Mouse (Mus musculus) NIH3T3 (cell line): ENCODE data around the gene Rnls.

Experiments
- DNase-seq: peaks from one replicate; pipeline ENCODE4 v3.0.0-alpha.2; 2012; ENCODE audit warnings: low read depth

Gene Rnls

DNA sequence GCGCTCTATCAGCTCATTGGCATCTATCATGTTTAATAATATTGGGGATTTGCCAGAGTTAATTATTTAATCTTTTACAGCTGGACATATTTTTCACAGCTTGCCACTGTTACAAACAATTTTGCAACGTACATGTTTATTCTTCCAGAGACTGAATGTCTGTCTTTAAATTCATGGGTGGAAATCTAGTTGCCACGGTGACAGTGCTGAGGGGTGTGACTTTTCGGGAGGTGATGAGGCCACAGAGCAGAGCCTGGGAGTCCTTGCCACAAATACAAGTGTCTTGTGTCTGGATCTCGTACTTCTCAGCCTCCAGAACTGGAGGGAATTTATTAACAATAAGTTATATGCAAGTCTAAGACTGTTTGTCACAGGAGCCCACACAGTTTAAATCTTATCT lies 212.5 kb downstream of the Rnls start:
- peak; percentile 62 for DNase-seq

DNA sequence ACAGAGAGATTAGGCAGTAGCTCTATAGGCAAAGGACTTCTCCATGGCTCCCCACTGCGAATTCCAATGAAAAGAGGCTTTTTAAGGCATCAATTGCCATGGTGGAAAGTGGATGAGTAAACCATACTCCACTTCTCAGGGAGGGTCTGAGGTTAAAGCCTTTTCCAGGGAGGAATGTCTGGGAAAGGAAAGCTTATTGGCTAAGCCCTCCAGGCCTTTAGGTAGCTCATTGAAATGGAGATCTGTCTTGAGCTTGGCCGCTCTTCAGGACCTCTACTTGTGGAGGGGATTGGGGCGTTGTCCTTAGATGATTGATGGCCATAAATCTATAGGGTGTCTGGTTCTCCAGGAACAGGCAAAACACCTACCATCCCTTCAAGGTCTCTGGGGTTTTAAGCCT lies 213.2 kb downstream of the Rnls start:
- no peak for DNase-seq

DNA sequence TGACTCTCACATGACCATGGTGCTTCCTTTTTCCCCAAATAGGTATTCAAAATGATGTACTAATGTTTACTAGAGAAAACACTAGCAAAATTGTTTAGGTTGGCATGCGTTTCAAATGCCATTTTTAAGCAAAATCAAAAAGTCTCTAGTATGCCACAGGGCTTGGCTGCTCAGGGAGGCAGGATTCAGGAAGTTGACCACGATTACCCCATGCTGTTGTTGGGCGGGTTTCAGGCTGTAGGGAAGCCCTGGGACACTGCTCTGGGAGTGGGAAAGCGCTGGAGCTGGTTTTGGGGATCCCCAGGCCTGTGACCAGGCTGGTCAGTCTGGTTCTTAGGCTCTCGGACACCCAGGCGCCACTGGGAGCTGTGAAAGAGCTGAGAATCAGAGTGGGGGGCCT lies 213.7 kb downstream of the Rnls start:
- no peak for DNase-seq

DNA sequence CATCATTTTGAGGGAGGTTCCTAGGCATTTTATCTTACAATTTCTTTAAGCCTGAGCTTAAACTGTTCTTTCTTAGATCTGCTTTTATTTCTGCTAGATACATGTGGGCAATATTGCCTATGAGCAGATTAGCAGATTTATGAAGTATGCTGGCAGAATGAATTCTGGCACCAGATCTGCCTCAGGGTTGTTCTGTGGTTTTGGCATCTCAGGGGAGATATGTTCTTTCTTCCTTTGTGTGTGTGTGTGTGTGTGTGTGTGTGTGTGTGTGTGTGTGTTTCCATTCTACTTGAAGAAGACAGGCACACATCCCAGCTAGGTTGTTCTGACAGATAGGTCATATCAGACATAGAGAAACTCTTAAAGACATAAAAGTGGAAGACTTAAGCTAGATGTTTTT lies 218.1 kb downstream of the Rnls start:
- peak; percentile 74 for DNase-seq

GRCm38 (mm10) chr19:33169881-33170280 lies 222.2 kb downstream of the Rnls start:
- DNase-seq = no peak

DNA sequence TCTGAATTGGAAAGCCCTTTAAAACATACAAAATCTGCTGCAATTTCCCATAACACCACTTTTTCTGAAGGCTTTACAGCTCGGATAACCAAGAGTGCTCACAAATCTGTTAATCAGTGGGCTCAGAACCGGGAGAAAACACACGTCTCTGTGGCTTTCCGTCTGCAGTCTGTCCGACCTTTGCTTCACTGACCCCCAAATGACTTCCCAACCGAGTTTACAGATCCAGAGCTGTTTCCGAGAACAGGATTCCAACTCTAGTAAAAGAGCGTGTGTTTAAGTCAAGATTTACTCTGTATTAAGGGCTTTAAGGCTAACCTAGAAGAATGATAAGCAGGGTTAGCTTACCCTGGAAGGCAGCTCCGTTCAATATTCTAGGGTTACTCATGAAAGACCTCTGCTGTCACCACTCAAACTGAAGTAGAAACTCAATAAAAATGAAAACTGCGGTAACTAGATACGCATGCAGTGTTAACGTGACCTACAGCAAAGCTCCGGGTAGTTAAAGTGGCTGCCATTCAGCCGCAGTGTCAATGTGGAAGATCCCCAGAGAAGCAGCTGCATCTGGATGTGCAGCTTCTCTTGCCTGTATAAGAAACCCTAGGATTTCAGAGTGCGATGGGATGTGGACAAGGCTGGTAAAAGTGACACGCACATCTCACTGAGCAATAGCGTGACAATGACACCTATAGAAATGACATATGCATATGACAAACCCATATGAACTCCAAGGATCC lies 224.4 kb downstream of the Rnls start:
- no peak for DNase-seq

GRCm38 (mm10) chr19:33164801-33165200 lies 227.3 kb downstream of the Rnls start:
- DNase-seq = peak; percentile 53

DNA sequence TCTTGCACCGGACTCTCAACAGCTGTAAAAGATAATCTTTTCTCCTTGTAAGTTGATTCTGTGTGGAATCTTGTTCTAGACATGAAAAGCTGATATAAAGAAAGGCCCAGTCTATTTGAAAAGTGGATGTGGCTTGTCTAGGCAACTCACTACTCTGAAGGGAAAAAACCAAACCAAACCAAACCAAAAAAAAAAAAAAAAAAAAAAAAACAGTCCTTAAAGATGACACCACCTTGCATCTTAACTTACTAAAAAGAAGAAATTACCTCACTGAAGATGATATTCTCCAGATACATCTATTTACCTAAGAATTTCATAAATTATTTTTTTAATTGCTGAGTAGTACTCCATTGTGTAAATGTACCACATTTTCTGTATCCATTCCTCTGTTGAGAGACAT lies 230.2 kb downstream of the Rnls start:
- no peak for DNase-seq

- DNase-seq = no peak
Observed at GRCm38 (mm10) chr19:33159897-33160296, 232.2 kb downstream of the Rnls start.

DNA sequence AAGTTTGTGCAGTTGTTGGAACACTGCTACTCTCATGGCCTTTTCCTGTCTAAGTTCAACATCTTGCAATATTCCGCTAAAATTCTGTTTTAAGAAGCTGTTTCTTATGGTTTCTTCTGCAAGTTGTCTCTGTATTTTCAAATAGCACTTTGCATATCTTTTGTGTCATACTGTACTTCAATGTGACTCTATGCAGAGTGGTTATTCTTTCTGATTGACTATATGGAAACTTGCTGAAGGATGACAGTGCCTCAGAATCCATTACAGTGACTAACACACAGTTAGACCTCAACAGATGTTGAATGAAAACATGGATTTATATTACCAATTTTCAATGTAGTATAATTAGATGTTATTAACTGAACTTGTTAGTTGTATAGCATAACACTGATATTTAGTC lies 232.9 kb downstream of the Rnls start:
- DNase-seq = no peak

- DNase-seq = no peak
Observed at GRCm38 (mm10) chr19:33158234-33158633, 233.9 kb downstream of the Rnls start.

- DNase-seq = peak; percentile 80
Observed at GRCm38 (mm10) chr19:33148411-33148810, 243.7 kb downstream of the Rnls start.

DNA sequence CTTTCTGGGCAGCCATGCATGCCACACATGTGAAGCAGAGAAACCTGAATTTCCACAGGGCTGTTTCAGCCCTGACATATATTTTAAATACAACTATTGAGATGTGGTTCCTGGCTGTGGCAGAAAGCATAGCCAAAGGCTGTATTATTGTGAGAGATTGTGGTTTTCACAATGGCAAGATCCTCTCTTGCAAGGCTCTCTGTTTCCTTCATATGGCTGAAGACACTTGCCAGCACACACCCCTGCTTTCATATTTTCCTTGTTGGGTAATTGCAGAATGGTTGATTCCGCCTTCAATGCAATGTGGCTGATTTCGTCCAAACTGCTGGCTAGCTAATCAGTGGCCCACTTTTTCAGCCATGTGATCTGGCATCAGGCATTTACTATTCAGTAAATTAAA lies 248.9 kb downstream of the Rnls start:
- DNase-seq = peak; percentile 27

GRCm38 (mm10) chr19:33137316-33137715 lies 254.8 kb downstream of the Rnls start:
- DNase-seq = no peak

DNA sequence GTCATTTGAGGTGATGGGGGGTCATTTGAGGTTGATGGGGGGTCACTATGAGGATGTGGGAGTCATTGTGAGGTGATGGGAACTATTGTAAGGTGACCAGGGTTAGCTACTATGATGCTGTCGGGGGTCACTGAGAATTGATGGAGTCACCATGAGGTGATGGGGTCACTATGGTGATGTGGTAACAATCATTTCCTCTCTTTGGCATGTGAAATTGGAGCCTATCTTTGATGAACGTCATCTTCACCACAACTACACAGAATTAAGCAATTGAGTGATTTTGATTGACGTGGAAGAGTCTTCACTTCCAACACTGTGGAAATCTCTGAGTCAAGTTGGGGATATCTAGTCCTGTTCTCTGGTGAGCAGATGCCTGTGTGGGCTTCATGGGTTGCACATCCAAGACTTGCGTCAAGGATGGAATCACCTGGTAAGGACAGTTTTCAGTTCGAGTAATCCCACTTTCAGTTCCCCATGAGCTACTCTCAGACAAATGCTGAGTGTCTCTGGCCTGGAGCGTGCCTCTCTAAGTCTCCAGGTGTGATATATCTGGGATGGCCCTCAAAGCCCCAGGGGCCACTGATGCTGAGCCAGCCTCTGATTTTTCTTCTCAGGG lies 269.4 kb downstream of the Rnls start:
- no peak for DNase-seq

DNA sequence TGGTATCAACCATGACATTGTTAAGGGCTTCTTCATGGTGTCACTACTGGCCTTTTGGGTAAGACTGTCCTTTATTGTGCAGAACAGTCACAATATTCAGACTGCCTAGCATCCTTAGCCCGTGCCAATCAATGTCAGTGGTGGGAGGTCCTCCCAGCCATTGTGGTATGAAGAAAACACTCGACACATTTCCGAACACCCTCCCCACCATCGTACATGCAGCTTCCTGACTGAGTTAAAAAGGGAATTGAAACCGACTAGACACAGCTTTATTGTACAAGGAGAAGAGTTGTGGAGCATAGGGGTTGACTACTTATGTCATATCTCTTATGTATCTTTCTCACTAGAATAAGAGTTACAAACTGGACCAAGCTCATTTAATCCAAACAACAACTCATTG lies 272.1 kb downstream of the Rnls start:
- DNase-seq = no peak

DNA sequence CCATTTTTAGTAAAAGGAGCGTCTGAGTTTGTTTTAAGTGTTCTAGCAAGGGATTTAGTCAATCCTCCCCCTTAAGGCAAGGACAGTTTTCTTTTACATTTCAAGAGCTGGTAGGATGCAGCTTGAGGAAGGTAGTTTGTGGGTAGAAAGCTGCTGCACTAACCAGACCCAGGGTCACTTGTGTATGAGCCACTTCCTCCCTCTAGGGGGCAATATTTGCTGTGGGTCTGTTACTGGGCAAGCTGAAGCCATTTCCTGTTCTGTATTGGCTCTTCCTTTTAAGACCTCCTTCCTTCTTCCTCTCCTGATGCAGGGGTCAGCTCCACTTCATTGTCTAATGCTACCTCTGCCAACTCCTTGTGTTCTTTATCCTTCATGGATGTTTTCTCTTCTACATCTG lies 273.2 kb downstream of the Rnls start:
- no peak for DNase-seq

DNA sequence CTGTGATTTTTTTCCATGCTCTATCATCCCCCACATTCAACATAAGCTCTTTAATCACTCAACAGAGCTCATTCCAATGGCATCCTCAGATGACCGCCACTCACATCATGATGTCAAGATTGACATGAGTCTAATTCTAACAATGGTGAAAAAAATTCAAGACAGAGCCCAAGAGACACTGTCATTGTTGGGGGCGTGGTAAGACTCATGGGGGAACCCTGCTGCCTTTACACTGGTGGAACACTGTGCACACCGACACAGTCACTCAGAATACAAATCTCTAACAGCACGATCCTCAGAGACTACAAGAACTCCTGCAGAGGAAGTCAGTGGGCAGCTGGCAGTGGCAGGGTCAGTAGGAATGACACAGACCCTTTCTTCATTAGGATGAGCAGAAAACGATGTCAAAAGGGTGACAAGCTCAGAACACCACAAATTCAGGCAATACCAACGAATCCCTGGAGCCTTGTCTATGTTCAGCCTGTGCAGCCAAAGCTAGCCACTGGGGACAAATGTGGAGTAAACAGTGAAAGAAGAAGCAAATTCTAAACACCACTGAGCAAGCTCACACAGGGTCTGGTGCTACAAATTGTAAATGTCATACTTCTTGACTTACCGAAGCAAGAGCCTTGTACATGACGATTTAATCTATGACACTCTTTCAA lies 277.3 kb downstream of the Rnls start:
- no peak for DNase-seq

DNA sequence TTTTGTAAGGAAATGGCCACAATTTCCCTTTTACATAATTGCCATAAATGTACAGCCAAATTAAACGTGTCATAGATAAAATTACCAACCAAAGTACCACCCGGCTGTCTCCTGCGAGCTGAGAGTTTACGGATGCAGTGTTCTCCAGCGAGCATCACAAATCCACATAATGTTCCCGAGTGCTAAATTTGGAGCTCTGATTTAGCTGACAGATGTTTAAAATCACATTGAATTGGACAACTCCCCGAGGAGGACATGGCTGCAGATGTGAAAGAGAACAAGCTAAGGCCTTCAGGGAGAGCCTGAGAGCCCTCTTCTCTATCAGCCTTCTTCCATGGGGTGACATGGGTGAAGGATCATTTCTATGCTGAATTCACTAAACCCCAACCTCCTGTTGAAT lies 278.3 kb downstream of the Rnls start:
- no peak for DNase-seq

DNA sequence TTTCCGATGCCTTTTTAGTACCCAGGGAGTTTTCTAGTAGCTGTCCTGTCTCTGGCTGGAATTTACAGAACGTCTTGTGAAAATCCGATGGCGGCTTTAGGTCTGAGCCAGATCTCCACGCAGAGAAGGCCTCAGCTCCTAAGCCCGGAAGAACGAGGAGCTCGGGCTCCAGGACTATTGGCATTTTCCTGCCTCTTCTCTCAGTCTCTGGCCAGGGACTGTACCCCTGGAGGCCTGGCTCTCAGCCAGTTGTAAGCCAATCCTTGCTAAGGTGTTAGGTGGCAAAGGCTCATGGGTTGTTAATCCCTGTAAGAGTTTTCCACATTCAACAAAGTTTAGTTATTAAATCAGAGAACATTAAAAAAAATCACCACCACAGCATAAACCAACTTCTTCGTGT lies 281.7 kb downstream of the Rnls start:
- peak; percentile 42 for DNase-seq

DNA sequence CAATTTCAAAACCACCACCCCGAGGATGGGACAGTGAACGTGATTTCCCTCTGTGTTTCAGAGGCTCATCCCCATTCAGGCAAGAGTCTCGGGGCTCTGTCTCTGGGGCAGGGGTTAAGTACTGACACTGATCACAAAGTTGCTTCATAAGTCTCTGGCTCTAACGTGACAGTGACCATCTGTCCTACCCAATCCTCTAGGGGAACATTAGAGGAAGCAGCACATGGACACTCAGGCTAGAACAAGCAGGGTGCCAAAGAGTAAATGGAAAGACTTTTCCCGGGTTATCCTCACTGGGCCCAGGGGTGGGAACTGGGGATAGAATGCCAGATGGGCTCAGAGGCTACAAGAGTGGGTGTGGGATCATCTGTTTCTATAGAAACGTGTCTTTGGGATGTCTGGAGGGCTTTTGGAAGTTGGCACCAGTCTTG lies 282.1 kb downstream of the Rnls start:
- peak; percentile 33 for DNase-seq

DNA sequence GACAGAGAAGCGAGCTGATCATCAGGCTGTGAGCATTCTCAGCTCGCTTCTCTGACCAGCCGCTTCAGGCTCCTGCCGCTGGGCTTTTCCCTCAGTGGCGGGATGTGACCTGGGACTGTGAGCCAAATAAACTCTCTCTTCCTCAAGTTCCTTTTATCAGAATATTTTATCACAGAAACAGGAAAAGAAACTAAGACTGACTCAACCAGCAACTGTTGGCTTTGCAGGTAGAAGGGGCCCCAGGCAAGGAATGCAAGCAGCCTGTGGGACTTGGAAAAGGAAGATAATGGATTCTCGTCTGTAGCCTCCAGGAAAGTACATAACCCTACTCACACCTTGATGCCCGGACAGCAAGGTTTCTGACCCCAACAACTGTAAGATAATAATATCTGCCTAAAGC lies 283.0 kb downstream of the Rnls start:
- no peak for DNase-seq

GRCm38 (mm10) chr19:33103851-33104250 lies 288.2 kb downstream of the Rnls start:
- no peak for DNase-seq

- no peak for DNase-seq
Observed at GRCm38 (mm10) chr19:33102783-33103139, 289.3 kb downstream of the Rnls start.
